Mouse (Mus musculus): ENCODE measurements at regions not wholly inside any gene's neighbourhood (a gene's known extent, or its start where the extent isn't known, plus 50 kb on each side); places are given as distances from the start of the nearest gene placed in this dataset.
A peak's percentile ranks its signal among the peaks of the same experiment; 100 is the strongest.
"Not testable (repeated sequence)": the region's sequence is repeated elsewhere in the genome, so short reads cannot be mapped to it uniquely, and the experiment has no call there.

DNA sequence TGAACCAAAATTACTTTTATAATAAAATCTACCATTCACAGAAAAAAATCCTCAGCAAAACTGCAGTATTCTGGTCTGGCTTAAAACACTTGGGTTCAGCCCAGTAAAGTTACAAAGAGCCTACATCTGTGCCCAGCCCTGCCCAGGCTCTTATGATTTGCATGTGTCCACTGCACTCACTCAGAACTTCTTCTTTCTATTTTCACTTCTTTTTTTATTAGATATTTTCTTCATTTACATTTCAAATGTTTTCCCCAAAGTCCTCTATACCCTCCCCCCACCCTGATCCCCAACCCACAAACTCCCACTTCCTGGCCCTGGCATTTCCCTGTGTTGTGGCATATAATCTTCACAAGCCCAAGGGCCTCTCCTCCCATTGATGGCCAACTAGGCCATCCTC, 1442.4 kb upstream of the Tacstd2 start:
- peak; percentile 0 for DNase-seq

GRCm38 (mm10) chr6:68964012-68964411, 1428.4 kb upstream of the Tacstd2 start:
- peak; percentile 5 for DNase-seq

DNA sequence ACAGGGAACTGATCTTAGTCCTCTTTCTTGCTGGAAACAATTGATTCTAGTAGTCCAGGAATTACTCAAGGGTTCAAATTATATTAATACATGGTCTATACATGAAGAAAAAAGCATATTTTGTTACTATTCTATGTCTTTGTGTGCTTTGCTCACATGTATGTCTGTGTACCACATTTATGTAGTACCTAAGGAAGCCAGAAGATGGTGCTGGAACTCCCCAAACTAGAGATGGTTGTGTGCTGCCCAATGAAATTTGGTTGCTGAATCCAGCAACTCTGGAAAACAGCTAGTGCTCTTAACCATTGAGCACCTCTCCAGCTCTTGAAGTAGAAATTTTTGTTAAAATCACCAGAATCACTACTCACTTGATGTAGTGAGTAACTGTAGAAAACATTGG, 1402.5 kb upstream of the Tacstd2 start:
- DNase-seq = not testable (repeated sequence)

DNA sequence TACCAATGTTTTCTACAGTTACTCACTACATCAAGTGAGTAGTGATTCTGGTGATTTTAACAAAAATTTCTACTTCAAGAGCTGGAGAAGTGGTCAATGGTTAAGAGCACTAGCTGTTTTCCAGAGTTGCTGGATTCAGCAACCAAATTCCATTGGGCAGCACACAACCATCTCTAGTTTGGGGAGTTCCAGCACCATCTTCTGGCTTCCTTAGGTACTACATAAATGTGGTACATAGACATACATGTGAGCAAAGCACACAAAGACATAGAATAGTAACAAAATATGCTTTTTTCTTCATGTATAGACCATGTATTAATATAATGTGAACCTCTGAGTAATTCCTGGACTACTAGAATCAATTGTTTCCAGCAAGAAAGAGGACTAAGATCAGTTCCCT, 1396.3 kb upstream of the Tacstd2 start:
- DNase-seq = not testable (repeated sequence)

DNA sequence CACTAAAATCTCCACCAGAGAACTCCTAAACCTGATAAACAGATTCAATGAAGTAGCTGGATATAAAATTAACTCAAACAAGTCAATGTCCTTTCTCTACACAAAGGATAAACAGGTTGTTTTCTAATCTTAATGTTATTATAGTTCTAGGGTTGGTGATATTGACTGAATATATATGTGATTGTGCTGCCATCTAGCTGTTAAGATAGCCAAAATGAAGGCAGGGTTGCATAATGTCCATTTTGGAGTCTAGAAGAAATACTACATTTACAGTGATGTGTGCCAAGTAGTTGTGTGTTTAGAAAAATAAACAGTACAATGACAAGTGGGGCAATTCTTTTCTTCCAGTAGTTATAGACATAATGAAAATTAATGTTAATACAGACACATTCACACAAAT, 1379.9 kb upstream of the Tacstd2 start:
- peak; percentile 1 for DNase-seq

- no peak for DNase-seq
Observed at GRCm38 (mm10) chr6:68884130-68884529, 1348.5 kb upstream of the Tacstd2 start.

- not testable (repeated sequence) for DNase-seq
Observed at GRCm38 (mm10) chr6:68852761-68853160, 1317.2 kb upstream of the Tacstd2 start.

DNA sequence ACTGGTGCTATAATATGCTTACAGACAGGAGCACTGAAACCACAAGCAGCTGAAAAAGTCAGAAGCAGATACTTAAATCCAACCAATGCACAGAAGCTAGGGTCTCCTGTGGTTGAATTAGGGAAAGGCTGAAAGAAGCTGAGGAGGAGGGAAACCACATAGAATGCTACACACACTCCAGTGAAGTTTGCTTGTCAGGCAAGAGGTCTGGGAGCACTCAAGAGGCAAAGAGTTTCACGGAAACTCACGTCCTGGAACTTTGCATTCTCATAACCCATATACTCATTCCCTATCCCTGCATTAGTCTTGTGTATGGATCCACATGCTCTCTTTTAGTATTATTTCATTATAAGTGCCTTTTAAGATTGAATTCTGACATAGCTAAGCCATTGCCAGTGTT, 1316.7 kb upstream of the Tacstd2 start:
- no peak for DNase-seq

- no peak for DNase-seq
Observed at GRCm38 (mm10) chr6:68835186-68835585, 1299.6 kb upstream of the Tacstd2 start.

GRCm38 (mm10) chr6:68834633-68835032, 1299.0 kb upstream of the Tacstd2 start:
- no peak for DNase-seq

- DNase-seq = not testable (repeated sequence)
Observed at GRCm38 (mm10) chr6:68828460-68828859, 1292.9 kb upstream of the Tacstd2 start.

GRCm38 (mm10) chr6:68813346-68813745, 1277.8 kb upstream of the Tacstd2 start:
- no peak for DNase-seq

GRCm38 (mm10) chr6:68799205-68799604, 1263.6 kb upstream of the Tacstd2 start:
- not testable (repeated sequence) for DNase-seq

GRCm38 (mm10) chr6:68771507-68771906, 1235.9 kb upstream of the Tacstd2 start:
- DNase-seq = no peak

- DNase-seq = no peak
Observed at GRCm38 (mm10) chr6:68750451-68750850, 1214.9 kb upstream of the Tacstd2 start.

DNA sequence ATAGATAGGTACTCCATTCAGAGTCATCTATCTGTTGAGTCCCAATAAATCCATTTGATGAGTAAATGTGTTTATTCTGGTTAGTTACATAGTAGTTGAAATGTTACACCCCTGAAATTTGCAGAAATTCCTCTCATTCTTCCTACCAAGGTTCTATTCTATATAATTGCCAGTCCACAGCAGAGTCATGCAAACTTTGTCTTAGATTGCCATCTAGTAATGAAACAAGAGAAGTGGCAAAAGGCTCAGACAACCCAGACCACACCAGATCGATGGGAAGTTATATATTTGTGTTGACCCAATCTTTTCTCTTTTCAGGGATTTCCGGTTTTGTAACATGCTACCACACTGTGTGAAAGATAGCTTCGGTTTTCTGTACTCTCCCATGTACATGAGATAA, 1214.1 kb upstream of the Tacstd2 start:
- DNase-seq = no peak

GRCm38 (mm10) chr6:68738573-68738972, 1203.0 kb upstream of the Tacstd2 start:
- no peak for DNase-seq

DNA sequence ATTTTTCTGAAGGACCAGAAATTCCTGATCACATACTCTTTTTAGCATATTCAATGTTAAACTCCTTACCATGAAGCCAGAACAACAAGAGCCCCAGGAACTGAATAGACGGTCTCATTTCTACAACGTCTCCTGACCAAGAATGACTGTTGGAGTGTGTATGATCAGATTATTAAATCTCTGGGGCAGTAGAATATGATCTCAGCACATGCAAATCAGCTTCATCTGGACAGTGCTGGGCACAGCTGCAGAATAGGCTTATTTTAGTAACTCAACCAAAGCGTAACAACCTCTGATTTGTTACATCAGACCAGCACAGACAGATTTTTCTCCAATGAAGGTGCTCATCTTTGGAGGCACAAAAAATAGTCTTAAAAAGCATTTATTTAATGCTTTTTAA, 1201.1 kb upstream of the Tacstd2 start:
- no peak for DNase-seq

- no peak for DNase-seq
Observed at GRCm38 (mm10) chr6:68736068-68736467, 1200.5 kb upstream of the Tacstd2 start.

GRCm38 (mm10) chr6:68711084-68711483, 1175.5 kb upstream of the Tacstd2 start:
- not testable (repeated sequence) for DNase-seq

DNA sequence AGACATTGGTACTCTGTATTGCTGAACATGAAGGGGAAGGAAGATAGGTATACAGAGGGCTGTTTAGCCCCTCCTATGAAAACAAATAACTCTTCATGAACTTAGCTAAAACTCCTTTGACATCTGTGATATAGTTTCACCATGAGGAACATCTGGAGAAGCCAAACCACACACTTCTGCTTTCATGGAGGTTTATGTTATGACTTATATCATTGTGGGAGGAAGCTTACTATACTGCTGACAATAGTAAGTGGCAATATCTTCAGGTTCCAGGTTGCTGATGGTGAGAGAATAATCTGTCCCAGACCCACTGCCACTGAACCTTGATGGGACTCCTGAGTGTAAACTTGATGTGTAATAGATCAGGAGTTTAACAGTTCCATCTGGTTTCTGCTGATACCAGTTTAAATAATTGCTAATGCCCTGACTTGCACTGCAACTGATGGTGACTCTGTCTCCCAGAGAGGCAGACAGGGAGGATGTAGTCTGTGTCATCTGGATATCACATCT, 1168.8 kb upstream of the Tacstd2 start:
- DNase-seq = not testable (repeated sequence)

- DNase-seq = not testable (repeated sequence)
Observed at GRCm38 (mm10) chr6:68680792-68681110, 1145.2 kb upstream of the Tacstd2 start.

- no peak for DNase-seq
Observed at GRCm38 (mm10) chr6:68680099-68680791, 1144.6 kb upstream of the Tacstd2 start.

- not testable (repeated sequence) for DNase-seq
Observed at GRCm38 (mm10) chr6:68668433-68668832, 1132.8 kb upstream of the Tacstd2 start.

- not testable (repeated sequence) for DNase-seq
Observed at GRCm38 (mm10) chr6:68632309-68632708, 1096.7 kb upstream of the Tacstd2 start.

Data from lung, postnatal 36 days (tissue).